Mouse (Mus musculus) G1E (cell line): ENCODE data around the gene Pcolce. TPM values are rescaled to one million over a fixed set of nuclear protein-coding genes. Genes with fewer than 3 reads are reported as not detected.
A peak's percentile ranks its signal among the peaks of the same experiment; 100 is the strongest.

Experiments used
- ATAC-seq: 2 replicates; pipeline ENCODE4 v1.8.0; 2016; ENCODE audit warnings: mild to moderate bottlenecking; ENCODE audit not compliant: insufficient number of reproducible peaks, poor library complexity, low FRiP score, severe bottlenecking; ENCODE audit errors: extremely low read depth
- DNase-seq: peaks from one replicate; pipeline ENCODE4 v3.0.0; 2012; ENCODE audit warnings: low spot score
- H3K27me3 ChIP-seq: 2 replicates; pipeline ENCODE4 v1.6.1; 2012; ENCODE audit warnings: mild to moderate bottlenecking, low read length, inconsistent platforms; ENCODE audit not compliant: insufficient read depth
- H3K36me3 ChIP-seq: replicated peaks from 2 replicates; pipeline ENCODE3; 2012; ENCODE audit warnings: mild to moderate bottlenecking, inconsistent platforms
- H3K4me1 ChIP-seq: 2 replicates; pipeline ENCODE4 v1.6.1; 2012; ENCODE audit warnings: low read depth, low read length, inconsistent platforms, mixed read lengths; ENCODE audit not compliant: insufficient read depth
- H3K4me3 ChIP-seq: 2 replicates; pipeline ENCODE4 v1.5.1; 2012; ENCODE audit warnings: low read depth, mild to moderate bottlenecking, inconsistent platforms, low read length, moderate library complexity, mixed read lengths
- H3K9me3 ChIP-seq: replicated peaks from 2 replicates; pipeline ENCODE4 v1.6.1; 2012; ENCODE audit warnings: inconsistent platforms
- CTCF ChIP-seq: IDR thresholded peaks from 2 replicates; pipeline ENCODE4 v1.5.1; 2012; ENCODE audit warnings: low read depth, low read length, inconsistent platforms, mixed read lengths
- GATA1 ChIP-seq: IDR thresholded peaks from 2 replicates; pipeline ENCODE4 v1.6.1; 2012; ENCODE audit warnings: borderline replicate concordance, low read length, inconsistent platforms, mixed read lengths
- GATA2 ChIP-seq: IDR thresholded peaks from 2 replicates; pipeline ENCODE4 v1.6.1; 2012; ENCODE audit warnings: low read depth, low read length, inconsistent platforms, borderline replicate concordance
- POLR2AphosphoS5 ChIP-seq: IDR thresholded peaks from 2 replicates; pipeline ENCODE4 v1.6.1; 2012; ENCODE audit warnings: low read depth, low read length, inconsistent platforms; ENCODE audit not compliant: insufficient replicate concordance
- TAL1 ChIP-seq: conservative IDR thresholded peaks from 2 replicates; pipeline ENCODE4 v1.6.1; 2012; ENCODE audit warnings: low read depth, low read length, inconsistent platforms, mixed read lengths
- polyA plus RNA-seq: library from polyadenylated mRNA; stranded (reverse); fragments of >175 nt; gene quantifications from 2 replicates; pipeline ENCODE4 v1.2.3, GENCODE M21; 2012
- total RNA-seq, 2 experiments: library from RNA; stranded (forward) in 1 of 2; stranded (reverse) in 1 of 2; fragments of 200-1000 nt in 1 of 2; fragments of >200 nt in 1 of 2; fragmentation: Nextera tagmentation in 1 of 2; gene quantifications; 2 replicates each; pipeline ENCODE4 v1.2.3; 2014 to 2017

The Pcolce gene
- total and polyA plus RNA-seq, 3 experiments, result 0.16 to 0.17 TPM; not detected in 1

- H3K27me3 ChIP-seq, result peaks cover 3% of the 10 kb centered on the region; the same call in 1 of the 2 replicates
- peaks cover 4% of the 10 kb centered on the region; the same call in 1 of the 2 replicates for H3K9me3 ChIP-seq
- no peak overlapping the region for H3K4me3 ChIP-seq
- TF ChIP-seq GATA2 (no peak), POLR2AphosphoS5 (no peak), TAL1 (no peak), GATA1 (no peak), CTCF (no peak)
- peaks cover 44% of the 10 kb centered on the region for H3K36me3 ChIP-seq
- peaks cover 83% of the 10 kb centered on the region for H3K4me1 ChIP-seq
- no peak for ATAC-seq
- DNase-seq, result no peak
Observed at GRCm38 (mm10) chr5:137644484-137644883, 30.9 kb upstream of the Pcolce start.

GRCm38 (mm10) chr5:137642886-137643285, 29.3 kb upstream of the Pcolce start:
- H3K4me1 ChIP-seq, result peaks cover 75% of the 10 kb centered on the region
- H3K9me3 ChIP-seq, result peaks cover 4% of the 10 kb centered on the region; the same call in 1 of the 2 replicates
- H3K27me3 ChIP-seq, result peaks cover 3% of the 10 kb centered on the region; the same call in 1 of the 2 replicates
- H3K4me3 ChIP-seq, result no peak overlapping the region
- peaks cover 60% of the 10 kb centered on the region for H3K36me3 ChIP-seq
- DNase-seq, result no peak
- TF ChIP-seq POLR2AphosphoS5 (no peak), CTCF (no peak)
- no peak for ATAC-seq

- Histone ChIP-seq H3K36me3 (peaks cover 78% of the 10 kb centered on the region), H3K4me1 (peaks cover 60% of the 10 kb centered on the region), H3K27me3 (peaks cover 3% of the 10 kb centered on the region; the same call in 1 of the 2 replicates), H3K9me3 (peaks cover 4% of the 10 kb centered on the region; the same call in 1 of the 2 replicates), H3K4me3 (peak within 1 kb of the TSS; percentile 20; the same call in 1 of the 2 replicates)
- TF ChIP-seq CTCF (peak; percentile 63), GATA1 (no peak)
- ATAC-seq, result no peak
- DNase-seq, result peak; percentile 47
Observed at GRCm38 (mm10) chr5:137641054-137641453, 27.5 kb upstream of the Pcolce start, which contains the start of gene Sap25. Sap25 (plus strand) TSS chr5:137641334.

- no peak overlapping the region for H3K4me3 ChIP-seq
- TF ChIP-seq CTCF (no peak), TAL1 (no peak), POLR2AphosphoS5 (no peak), GATA2 (no peak), GATA1 (no peak)
- peaks cover 89% of the 10 kb centered on the region for H3K36me3 ChIP-seq
- no peaks in the 10 kb centered on the region; the same call in 1 of the 2 replicates for H3K27me3 ChIP-seq
- H3K9me3 ChIP-seq, result no peaks in the 10 kb centered on the region
- DNase-seq, result no peak
- peaks cover 48% of the 10 kb centered on the region for H3K4me1 ChIP-seq
- ATAC-seq, result no peak
Observed at GRCm38 (mm10) chr5:137639472-137639871, 25.9 kb upstream of the Pcolce start.

GRCm38 (mm10) chr5:137633397-137634084, 20.0 kb upstream of the Pcolce start:
- Histone ChIP-seq H3K27me3 (no peaks in the 10 kb centered on the region), H3K4me3 (no peak overlapping the region), H3K36me3 (peaks cover 81% of the 10 kb centered on the region), H3K9me3 (no peaks in the 10 kb centered on the region), H3K4me1 (peaks cover 43% of the 10 kb centered on the region)
- TF ChIP-seq CTCF (no peak), POLR2AphosphoS5 (no peak), GATA2 (no peak), GATA1 (no peak), TAL1 (no peak)
- ATAC-seq (no peak), DNase-seq (no peak)

- H3K4me1 ChIP-seq, result peaks cover 53% of the 10 kb centered on the region
Observed at GRCm38 (mm10) chr5:137631591-137631990, 18.0 kb upstream of the Pcolce start.

More at GRCm38 (mm10) chr5:137631591-137631990, 18.0 kb upstream of the Pcolce start:
- Histone ChIP-seq H3K27me3 (no peaks in the 10 kb centered on the region), H3K4me3 (peak overlapping the region; percentile 88; the same call in 1 of the 2 replicates), H3K36me3 (peaks cover 62% of the 10 kb centered on the region), H3K9me3 (no peaks in the 10 kb centered on the region)
- ATAC-seq, result no peak
- TF ChIP-seq TAL1 (no peak), GATA1 (no peak), CTCF (no peak), GATA2 (no peak), POLR2AphosphoS5 (no peak)
- no peak for DNase-seq
